Mouse (Mus musculus) liver, postnatal 0 days (tissue): ENCODE measurements around the gene Dmac1.

Source experiments
- CTCF ChIP-seq: sonication (generic); IDR thresholded peaks from 2 replicates; pipeline ENCODE4 v1.5.1; 2016; ENCODE audit warnings: antibody characterized with exemption, low read depth
- EP300 ChIP-seq: IDR thresholded peaks from 2 replicates; pipeline ENCODE4 v1.6.1; 2016; ENCODE audit warnings: antibody characterized with exemption, low read depth, mild to moderate bottlenecking

GRCm38 (mm10) chr4:75264219-75264618, 13.9 kb downstream of the Dmac1 start:
- TF ChIP-seq CTCF (no peak), EP300 (no peak)
